Mouse (Mus musculus) fibroblast of lung, adult 2 months (primary cell): ENCODE measurements around the gene Rimkla.

Source experiments
- DNase-seq: peaks from one replicate; pipeline ENCODE4 v3.0.0-alpha.2; 2011; ENCODE audit warnings: low read depth

Rimkla gene

DNA sequence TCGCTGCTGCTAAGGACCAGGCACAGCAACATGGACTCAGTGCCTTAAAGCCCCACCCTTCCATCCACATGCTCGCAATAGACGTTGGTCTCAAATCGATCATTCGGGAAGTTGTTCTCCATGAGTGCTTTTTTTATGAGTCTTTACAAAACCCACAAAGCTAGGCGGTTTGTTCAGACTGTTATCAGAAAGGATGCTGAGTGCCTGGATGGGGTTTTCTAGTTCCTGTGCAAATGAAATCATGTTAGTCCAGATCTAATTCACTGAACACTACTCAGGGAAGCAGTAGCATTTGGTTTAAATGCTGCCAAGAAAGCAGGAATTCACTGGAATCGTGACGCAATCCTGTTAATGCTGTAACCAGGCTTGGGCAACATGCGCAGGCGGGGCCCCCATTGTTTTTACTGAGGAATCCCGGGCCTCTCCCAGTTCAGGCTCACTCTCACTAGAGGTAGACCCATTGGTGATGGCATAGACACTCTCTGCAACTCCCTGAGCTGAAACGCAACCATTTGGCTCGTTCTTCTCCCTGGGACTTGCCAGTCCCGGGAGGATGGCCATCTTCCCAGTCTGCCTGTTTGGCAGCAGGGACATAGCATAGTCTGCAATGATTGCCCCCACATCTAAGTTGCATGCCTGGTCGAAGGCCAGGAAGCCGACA lies 24.6 kb downstream of the Rimkla start:
- DNase-seq, result no peak

DNA sequence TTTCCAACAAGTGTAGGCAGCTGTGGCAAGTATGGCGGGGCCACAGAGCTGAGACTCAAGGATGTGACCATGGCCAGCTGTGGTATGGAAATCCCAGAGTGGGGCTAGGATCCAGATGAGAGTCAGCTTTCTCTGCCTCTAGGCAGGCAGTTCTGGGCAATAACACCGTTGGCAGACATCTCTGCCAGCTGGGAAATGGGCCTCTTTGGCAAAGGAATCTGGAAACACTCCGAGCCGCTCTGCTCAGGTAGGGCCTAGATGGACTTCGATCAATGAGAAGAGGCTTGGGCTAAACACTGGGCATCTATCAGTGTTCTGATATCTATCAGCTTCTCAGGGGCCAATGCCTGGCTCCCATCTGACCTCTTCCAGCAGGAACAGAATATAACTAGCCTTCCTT lies 26.6 kb downstream of the Rimkla start:
- DNase-seq, result no peak

DNA sequence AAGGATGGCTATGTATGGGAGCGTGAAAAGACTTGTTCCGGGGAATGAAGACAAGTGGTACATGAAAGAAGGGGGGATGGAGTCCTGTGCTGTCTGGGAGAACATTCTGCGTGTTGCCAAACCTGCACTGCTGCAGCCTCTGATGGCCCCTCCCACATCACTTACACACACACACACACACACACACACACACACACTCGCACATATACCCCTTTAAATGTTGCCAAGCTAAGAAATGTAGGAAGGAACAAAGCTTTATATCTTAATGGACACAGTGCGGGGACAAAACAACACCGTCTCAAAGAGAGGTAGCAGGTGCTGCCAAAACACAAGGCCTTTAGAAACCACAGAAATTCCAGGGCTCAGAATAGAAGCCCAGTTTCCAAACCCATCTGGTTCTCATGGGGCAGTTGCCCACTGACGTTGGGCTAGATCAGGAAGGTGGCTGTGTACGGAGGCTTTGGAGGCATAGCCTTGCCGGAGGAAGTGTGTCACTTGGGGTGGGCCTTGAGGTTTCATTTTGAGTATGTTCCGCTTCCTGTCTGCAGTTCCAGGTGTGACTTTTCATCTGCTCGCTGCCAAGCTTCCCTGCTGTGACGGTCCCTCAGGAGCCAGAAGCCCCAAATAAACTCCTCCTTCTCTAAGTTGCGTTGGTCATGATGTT lies 28.5 kb downstream of the Rimkla start:
- DNase-seq, result peak; percentile 61

DNA sequence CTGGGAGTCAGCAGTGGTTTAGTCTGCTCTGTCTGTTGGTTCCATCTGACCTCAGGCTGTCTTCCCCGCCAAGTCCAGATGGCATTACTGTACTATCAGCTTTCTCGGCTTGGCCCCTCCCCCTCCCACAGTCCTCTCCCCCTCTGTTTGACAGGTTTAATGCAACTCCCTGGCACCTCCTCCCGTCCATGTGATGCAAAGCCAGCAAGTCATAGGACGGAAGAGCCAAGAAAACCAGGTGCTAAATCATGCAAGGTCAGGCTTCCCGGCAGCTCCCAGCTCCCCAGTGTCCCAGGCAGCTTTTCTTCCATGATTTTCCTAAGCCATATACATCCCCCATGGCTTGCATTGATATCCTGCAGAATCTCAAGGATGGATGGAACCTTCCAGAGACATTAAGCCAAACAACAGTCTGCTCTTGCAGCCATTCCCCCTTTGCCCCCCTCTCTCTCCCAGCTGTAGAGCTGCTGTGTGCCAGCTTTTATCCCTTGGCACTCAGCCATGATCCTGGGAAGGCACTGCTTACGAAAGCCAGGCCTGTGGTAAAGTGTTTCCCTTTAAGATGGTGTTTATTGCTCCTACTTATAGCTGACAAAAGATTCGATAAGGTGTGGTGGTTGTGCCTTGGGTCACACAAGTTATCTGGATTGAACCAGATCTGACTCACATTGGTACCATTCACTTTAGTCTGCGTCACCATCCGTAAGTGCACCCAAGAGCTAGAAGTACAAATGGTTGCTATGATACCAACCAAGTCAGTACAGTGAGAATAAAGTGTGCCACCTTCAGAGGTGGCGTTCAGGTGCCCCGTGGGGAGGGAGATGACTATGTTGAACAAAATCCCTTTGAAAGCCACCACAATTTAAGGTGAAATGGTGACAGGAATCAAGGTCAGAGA lies 29.3 kb downstream of the Rimkla start:
- peak; percentile 66 for DNase-seq

DNA sequence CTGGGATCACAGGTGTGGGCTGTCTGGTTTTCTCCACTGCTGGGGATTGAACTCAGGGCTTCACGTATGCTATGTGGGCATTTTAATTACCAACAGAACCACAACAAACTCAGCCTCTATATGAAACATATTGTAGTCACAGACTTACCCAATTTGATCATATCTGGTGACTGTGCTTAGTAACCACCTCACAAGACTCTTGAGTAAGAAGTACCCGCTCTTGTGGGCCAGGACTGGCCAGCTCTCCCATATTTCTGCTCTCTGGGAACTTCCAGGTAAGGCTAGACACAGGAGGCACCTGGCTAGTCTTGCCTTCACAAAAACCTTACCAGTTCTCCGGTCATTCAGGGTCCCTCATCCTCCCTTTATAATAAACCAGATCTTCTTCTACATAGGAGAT lies 30.0 kb downstream of the Rimkla start:
- no peak for DNase-seq

DNA sequence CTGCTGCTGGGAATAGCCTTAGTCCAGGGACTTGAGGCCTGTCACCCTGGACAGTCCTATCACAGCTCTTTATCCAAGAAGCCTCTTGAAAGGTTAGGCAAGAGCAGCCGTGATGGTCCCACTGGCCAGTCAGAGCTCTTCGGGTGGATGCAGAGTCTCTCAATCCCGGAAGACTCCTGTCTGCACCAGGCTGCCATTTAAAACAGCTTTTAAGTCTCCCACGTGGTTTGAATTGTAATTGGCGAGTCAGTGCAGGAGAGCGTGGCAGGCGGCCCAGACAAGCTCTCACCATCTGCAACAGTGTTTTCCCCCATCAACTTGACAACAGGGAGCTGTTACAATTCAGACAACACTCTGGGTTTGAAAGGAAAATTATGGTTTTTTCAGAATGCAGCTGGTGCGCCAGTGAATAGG lies 31.7 kb downstream of the Rimkla start:
- DNase-seq, result peak; percentile 87

DNA sequence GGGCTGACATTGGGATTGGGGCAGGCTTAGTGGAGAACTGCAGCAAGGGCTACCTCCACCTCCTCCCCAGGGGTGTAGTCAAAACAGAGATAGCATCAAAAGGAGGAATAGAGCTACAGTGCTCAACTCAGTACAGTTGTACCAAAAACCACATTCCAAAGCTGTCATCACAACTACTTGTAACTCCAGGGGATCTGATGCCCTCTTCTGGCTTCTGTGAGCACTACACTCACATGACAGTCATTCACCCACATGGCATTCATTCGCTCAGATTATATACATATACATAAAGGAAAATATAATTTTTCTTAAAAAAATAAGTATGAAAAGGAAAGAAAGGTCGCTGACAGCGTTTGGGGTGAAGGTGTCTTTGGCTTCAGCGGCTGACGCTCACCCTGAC lies 32.1 kb downstream of the Rimkla start:
- DNase-seq, result peak; percentile 33

DNA sequence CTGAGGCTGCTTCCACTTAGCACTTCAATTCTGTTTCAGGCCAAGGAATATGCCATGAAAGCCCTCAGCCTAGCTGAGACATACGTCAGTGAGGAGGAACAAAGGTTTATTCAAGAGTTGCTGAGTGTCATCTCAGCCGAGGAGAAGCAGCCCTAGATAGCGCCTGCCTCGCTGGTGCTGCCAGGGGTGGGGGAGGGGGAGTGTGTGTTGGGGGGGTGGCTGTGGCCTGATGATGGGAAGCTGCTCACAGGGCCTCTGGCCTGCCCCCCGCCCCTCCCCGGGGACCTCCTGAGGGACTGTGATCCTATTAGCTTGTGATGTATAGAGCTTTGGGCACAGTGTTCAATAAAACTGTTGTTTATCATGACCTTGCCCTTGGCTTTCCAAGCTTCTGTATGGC lies 38.9 kb downstream of the Rimkla start:
- no peak for DNase-seq

DNA sequence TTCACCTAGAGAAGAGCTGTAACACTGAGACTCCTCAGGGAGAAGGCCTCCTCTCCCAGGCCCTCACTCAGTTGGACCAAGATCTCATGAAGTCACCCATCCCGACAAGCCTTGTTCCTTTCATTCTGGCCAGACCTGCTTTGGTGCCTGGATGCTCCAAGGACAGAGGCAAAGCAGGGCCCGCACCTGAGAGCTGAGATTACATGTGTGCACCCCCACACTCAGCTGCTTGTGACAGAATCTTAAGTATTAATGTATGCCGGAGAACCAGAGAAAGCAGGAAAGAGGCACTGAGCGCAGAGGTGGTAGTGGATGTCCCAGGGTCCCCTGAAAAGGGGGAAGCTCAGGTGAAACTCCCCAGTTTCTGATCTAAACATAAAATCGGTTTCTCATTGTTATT lies 39.3 kb downstream of the Rimkla start:
- DNase-seq, result no peak

DNA sequence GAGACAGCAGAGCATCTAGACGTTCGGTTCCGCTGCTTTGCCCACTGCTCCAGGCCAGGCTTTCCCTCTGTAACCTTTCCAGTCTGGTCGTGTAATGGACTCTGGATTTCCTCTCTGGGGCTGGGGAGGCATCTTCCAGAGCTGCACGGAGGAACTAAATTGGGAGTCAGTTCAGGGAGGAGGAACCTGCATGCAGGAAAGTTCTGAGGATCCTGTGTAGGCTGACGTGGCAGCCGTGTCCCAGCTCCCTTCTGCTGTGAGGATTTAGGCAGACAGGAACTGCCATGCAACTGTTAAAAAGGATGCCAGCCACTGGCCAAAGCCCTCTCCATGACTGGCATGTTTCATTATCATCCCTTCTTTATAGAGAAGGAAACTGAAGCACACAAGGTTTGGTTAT lies 42.0 kb downstream of the Rimkla start:
- no peak for DNase-seq

DNA sequence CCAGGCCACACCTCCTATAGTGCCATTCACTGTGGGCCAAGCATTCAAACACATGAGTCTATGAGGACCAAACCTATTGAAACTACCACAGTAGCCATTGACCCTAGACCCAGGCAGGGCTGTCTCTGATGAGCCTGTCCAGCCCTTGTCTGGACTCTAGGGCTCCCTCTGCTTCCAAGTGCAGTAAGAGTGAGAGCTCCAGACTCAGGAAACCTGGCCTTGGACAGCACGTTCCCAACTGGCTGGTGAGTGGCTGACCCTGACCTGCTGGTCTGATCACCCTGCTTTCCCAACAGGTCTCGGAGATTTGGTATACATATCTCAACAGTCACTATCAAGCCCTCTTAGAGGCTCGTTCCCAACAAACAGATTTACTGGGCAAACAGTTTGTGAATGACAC lies 44.6 kb downstream of the Rimkla start:
- no peak for DNase-seq

DNA sequence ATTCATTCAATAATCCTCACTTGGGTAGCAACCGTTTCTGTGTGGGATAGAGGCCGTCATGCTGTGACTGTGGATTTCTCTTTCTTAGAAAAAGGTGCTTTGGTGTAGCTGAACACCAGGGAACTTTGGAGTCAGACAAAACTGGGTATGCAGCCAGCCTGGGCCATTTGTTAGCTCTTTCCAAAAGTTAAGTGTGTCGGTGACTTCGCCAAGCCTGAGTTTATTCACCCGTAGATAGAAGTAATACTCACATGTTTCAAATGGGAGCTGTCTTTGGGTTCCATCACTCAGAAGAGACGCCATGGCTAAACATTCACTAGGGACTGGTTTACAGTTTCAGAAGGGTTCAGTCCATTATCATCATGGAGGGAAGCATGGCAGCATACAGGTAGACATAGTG lies 45.2 kb downstream of the Rimkla start:
- no peak for DNase-seq

DNA sequence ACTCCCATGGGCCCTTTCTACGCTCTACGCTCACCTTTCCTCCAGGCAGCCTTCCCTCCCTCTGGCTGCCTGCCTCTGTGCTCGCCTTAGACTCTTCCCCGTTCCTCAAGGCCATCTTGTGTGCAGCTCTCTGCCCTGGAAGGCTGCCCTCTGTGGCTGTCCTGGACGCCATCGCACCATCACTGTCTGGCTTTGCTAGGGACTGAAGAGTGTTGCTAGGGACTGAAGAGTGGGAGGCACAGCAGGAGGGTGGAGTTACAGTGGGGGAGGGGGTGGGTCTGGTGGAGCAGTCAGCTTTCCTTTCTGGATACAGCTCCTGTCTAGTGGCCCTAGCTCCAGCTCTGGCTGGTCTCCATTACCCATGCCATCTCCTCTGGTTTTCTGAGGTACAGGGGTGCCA lies 49.9 kb downstream of the Rimkla start:
- no peak for DNase-seq

DNA sequence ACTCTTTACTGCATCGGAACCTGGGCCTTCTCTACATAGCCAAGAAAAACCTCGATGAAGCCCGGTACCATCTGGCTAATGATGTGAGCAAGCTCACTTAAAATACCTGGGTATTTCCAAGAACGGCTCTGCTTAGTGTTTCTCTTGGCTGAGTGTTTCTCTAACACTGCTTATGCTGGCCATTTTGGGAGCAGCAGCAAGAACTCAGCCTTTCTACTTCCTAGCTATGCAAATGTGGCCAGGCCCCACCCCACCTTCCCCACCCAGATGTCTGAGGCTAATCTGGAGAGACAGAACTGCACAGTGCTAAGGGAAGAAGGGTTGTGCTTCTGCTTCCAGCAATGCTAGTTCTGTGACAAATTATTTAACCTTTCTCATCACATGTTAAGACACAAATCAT lies 50.6 kb downstream of the Rimkla start:
- DNase-seq, result no peak

DNA sequence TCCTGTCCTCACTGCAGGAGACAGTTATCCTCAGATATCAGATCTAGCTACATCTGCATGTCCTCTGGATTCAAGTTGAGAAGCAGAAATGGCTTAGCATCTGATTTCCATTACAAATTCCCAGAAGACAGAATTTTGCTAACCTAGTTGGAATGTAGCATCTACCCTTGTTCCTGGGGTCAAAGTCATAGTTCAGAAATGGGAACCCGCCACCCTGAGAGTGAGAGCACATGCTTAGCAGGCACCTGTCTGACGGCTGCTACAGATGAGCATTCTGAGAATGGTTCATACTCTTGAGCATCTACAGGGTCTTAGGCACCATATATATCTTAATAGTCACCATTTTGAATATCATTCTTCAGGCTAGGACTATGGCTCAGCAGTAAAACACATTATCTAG lies 54.5 kb downstream of the Rimkla start:
- no peak for DNase-seq

DNA sequence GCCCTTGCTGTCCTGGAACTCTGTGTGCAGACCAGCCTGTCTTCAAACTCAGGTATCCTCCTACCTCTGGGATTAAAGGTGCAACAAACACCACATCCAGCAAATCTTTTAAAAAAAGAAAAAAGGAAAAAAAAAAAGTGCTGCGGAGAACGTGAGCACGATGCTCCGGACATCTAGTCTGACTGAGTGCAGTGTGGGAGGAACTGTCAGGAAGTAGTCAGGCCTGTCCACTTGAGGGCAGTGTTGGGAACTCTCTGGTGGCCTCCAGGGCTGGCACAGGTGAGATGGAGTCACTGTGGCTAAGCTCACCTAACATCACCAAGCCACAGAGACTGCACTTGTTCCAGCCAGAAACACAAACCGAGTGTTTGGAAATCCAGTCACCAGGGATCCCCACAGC lies 61.8 kb downstream of the Rimkla start:
- no peak for DNase-seq

DNA sequence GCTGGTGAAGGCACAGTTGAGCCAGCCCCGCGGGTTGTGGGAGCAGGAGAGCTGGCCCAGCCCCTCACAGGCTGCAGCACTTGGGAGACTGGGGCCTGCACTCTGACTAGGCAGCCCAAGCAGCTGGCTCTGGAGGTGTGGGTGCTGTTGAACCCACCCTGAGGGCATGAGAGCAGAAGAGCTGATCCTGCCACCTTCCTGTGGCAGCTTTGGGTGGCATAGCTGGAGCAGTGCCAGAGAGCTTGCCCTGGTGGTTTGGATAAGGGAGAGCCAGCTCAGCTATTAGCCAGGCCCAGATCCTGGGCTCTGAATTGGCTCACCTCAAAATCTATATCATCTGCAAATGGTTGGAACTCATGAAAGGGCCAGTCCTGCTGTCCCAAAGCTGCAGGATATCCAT lies 64.7 kb downstream of the Rimkla start:
- DNase-seq, result no peak

DNA sequence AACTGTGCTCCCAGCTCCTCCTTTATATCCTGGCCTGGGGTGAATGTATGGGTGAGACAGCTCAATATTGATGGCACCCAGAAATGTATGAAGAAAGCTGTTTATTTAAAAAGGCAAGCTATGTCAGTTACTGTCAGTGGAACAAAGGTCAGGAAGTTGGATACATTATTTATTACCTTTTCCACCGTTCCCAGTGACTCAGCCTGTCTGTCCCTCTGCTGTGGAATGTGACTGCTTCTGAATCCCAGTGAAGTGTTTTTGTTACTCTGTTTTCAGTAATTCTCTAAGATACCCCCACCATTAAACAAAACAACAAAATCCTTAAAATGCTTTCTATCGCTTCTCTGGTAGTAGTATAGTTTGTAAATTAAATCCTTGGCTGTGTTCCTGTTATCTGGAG lies 66.8 kb downstream of the Rimkla start:
- no peak for DNase-seq

DNA sequence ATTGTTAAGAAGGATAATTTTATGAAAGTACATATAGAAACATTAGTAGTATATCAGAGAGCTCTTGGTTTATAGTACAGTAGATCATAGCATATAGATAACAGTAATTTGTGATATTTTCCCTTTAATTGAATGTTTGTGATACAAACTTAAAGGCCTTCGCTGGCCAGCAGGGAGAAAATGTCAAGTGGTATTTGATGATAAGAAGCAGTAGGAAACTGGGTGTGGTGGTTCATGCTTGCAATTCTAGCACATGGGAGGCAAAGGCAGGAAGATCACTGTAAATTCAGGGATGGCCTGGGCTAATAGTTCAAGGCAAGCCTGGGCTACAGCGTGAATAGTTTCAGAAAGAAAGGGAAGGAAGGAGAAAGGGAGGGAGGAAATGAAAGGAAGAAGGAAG lies 67.4 kb downstream of the Rimkla start:
- no peak for DNase-seq

DNA sequence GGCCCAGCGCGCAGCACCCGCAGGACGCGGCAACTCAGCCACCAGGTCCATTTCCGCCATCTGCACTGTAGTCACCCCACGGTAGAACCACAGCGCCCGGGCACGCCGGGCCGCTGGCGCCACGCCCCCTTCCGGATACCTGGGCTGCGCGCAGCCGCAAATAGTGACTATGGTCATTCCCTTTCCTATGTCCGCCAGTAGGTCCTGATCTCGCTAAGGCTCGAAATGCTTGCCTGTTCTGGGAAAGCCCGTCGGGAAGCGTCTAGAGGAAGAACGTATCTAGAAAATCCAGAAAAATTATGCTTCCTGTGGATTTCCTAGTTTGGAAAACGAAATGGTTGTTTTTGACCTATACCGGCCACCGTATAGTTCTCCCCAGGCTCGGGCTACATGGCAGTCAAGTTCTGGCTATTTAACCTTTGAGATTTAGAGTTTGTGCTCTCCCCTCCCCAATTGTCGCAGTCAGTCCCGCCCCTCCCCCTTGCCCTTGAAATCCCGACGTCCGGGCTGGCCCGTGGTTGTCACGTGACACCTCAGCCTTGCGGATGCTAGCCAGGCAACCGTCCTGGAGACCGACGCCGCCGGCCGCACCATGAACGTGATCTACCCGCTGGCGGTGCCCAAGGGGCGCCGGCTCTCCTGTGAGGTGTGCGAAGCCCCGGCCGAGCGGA lies 70.0 kb downstream of the Rimkla start, which contains the start of the genes Ppcs and Zmynd12:
TSS of gene Ppcs (minus strand) at position 127 of the 671 bp plus-strand sequence.
TSS of gene Zmynd12 (plus strand) at position 521 of the 671 bp plus-strand sequence.
- DNase-seq, result peak; percentile 61

DNA sequence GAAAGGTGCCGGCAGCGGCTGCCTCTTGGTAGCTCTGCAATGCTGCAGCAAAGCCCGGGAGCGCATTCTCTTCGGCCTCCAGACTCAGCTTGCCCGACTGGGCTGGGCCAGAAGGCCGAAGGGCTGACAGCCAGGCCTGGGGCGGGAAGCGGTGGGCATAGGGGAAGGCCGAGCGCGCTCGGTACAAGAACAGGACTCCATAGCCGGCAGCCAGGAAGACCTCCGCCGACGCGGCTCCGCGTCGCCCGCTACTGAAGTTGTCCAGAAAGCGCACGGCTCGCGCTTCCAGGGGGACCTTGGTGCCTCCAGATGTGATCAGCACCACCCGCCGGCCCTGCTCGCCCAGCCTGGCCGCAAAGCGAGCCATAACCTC lies 70.5 kb downstream of the Rimkla start:
- no peak for DNase-seq

DNA sequence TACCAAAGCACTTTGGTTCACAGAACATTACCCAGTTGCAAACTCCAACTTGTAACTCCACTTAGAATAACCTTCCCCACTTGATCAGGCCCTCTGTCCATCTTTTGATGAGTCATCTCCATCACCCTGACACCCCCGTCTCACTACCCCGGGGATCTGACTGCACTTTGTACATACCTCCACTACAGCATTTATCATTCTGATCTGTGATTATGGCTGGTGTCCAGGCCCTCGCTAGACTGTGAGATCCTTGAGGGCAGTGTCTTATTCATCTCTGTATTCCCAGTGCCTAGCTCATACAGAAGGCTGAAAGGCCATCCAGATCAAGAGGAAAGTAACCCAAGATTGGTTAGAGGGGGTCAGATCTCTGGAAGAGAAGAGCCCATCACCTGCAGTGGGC lies 71.2 kb downstream of the Rimkla start:
- DNase-seq, result no peak
